Mouse (Mus musculus): ENCODE data around the gene Taf1a. TPM values are rescaled to one million over a fixed set of nuclear protein-coding genes. Genes with fewer than 3 reads are reported as not detected.
A peak's percentile ranks its signal among the peaks of the same experiment; 100 is the strongest.

Taf1a gene
- total and polyA plus RNA-seq, 2 experiments from 2014 or later = 8.8 to 12.7 TPM

DNA sequence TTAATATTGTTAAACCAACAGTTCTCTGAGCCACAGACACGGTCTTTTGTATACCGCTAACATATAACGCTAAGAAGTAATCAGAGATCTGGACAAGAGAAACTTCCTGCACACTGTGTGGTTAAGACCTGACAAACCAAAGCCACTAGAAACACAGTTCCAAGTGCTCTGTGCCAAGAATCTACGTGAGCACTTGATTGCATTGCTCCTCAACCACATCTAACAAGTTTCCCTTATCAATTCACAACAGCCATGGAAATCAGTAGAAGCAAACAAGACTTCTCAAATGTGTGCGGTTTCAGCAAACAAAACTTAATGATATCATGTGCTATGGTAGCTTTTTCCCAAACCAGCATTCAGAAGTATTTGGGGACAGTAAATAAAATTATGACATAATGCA is 26.5 kb upstream of the Taf1a start:
- no peak for ATAC-seq
- TF ChIP-seq CTCF (IDR thresholded peaks at IDR 0.05; ENCODE audit: low read depth) = no peak
- no peak for DNase-seq (ENCODE audit: low spot score)
- no peak overlapping the region for H3K9ac ChIP-seq (replicated peaks; ENCODE audit: low read length)
- no peak overlapping the region for H3K4me2 ChIP-seq (ENCODE audit: low read depth, low read length)
- H3K36me3 ChIP-seq (ENCODE audit: insufficient read depth, low read length) = peaks cover 51% of the 10 kb centered on the region
- WGBS = 95% methylated on average over 5 of the region's 5 CpGs
- H3K4me1 ChIP-seq (ENCODE audit: insufficient read depth, low read length) = no peaks in the 10 kb centered on the region
- no peak overlapping the region for H3K27ac ChIP-seq
- H3K4me3 ChIP-seq (ENCODE audit: low read length) = no peak overlapping the region
- H3K9me3 ChIP-seq (ENCODE audit: low read length) = no peaks in the 10 kb centered on the region
- H3K27me3 ChIP-seq (ENCODE audit: insufficient read depth, low read length) = no peaks in the 10 kb centered on the region

DNA sequence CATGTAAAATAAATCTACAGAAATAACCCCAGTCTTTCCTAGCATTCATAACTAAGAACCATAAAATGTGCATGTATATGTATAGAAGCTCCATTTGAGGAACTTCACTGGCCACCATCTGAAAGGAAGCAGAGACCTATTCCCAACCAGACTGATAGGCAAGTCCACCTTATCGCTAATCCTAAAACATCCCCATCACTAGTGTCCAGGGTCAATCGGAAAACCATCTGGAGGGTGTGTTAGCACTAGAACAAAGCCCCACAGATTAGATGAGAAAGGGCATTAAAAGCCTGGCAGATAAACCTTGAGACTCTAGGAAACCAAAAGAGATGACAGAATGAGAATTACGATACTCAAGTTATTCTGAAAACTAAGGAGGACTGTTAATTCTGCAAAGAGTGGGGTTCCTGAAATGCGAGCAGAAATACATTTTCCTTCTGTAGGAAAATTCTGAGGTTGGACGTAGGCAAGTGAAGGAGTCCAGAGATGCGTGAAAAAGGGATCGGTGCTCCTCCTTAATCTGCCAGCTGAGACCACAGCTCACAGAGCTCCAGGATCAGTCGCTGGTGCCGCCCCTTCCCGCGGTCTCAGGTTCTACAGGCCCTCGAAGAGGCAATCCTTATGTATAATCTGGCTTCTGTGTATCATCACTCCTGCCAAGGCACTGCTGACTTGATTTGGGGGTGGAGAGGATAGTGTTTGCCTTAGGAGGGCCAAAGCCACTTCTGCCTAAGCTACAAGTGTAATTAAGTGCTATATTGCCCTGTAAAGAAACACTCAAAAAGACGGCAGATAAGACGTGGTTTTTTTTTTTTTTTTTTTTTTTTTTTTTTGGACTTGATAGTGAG is 25.8 kb upstream of the Taf1a start:
- no peaks in the 10 kb centered on the region for H3K27me3 ChIP-seq (ENCODE audit: insufficient read depth, low read length)
- 0 out of 2 replicates have a peak, but pooled peaks cover 3% of the 10 kb centered on the region for H3K4me1 ChIP-seq (ENCODE audit: insufficient read depth, low read length)
- no peak for DNase-seq (ENCODE audit: low spot score)
- WGBS = 87% methylated on average over 14 of the region's 14 CpGs
- TF ChIP-seq CTCF (IDR thresholded peaks at IDR 0.05; ENCODE audit: low read depth) = no peak
- ATAC-seq = no peak
- H3K9me3 ChIP-seq (ENCODE audit: low read length) = no peaks in the 10 kb centered on the region
- H3K4me3 ChIP-seq (ENCODE audit: low read length) = no peak overlapping the region
- no peak overlapping the region for H3K4me2 ChIP-seq (ENCODE audit: low read depth, low read length)
- H3K27ac ChIP-seq = no peak overlapping the region
- peaks cover 45% of the 10 kb centered on the region for H3K36me3 ChIP-seq (ENCODE audit: insufficient read depth, low read length)
- H3K9ac ChIP-seq (replicated peaks; ENCODE audit: low read length) = no peak overlapping the region

DNA sequence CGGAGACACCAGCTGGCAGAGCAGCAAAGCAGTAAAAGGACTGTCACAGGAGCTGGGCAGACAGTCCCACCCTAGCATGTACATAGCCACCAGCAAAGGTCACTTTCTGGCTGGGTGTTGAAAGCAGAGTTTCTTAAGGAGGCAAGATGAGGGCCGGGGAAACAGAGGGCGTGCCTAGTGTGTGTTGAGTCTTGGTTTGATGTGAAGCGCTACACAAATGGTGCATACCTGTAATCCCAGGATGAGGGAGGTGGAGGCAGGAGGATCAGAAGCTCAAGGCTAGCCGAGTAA is 25.3 kb upstream of the Taf1a start:
- TF ChIP-seq CTCF (IDR thresholded peaks at IDR 0.05; ENCODE audit: low read depth) = no peak
- no peaks in the 10 kb centered on the region for H3K9me3 ChIP-seq (ENCODE audit: low read length)
- no peak overlapping the region for H3K9ac ChIP-seq (replicated peaks; ENCODE audit: low read length)
- no peak overlapping the region for H3K27ac ChIP-seq
- H3K4me3 ChIP-seq (ENCODE audit: low read length) = no peak overlapping the region
- H3K4me1 ChIP-seq (ENCODE audit: insufficient read depth, low read length) = 0 out of 2 replicates have a peak, but pooled peaks cover 8% of the 10 kb centered on the region
- H3K4me2 ChIP-seq (ENCODE audit: low read depth, low read length) = no peak overlapping the region
- ATAC-seq (no peak), DNase-seq (ENCODE audit: low spot score) (no peak)
- WGBS = 96% methylated on average over 5 of the region's 5 CpGs
- H3K36me3 ChIP-seq (ENCODE audit: insufficient read depth, low read length) = peaks cover 39% of the 10 kb centered on the region
- H3K27me3 ChIP-seq (ENCODE audit: insufficient read depth, low read length) = no peaks in the 10 kb centered on the region

DNA sequence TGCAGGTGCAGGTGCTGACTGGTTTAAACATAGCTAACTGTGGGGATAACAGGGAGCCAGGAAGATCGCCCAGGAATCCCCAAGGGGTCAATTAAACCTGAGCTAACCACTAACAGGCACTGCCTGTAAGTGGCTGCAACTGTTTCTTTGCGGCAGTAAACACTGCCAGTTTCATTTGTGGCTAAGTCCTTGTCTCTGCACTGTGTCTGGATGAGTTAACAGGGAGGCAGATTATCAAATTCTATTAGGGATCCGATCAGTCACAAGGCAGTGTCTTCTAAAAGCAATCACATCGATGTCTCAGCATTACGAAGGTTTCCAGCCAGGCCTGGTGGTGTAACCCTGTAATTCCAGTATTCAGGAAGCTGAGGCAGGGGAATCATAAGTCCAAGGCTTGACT is 22.4 kb upstream of the Taf1a start:
- no peaks in the 10 kb centered on the region for H3K9me3 ChIP-seq (ENCODE audit: low read length)
- no peak overlapping the region for H3K9ac ChIP-seq (replicated peaks; ENCODE audit: low read length)
- H3K36me3 ChIP-seq (ENCODE audit: insufficient read depth, low read length) = peaks cover 23% of the 10 kb centered on the region; the same call in 1 of the 2 replicates
- DNase-seq (ENCODE audit: low spot score) = no peak
- H3K27me3 ChIP-seq (ENCODE audit: insufficient read depth, low read length) = no peaks in the 10 kb centered on the region
- no peak overlapping the region for H3K4me3 ChIP-seq (ENCODE audit: low read length)
- peaks cover 16% of the 10 kb centered on the region; the same call in 1 of the 2 replicates for H3K4me1 ChIP-seq (ENCODE audit: insufficient read depth, low read length)
- no peak for ATAC-seq
- WGBS = 79% methylated on average over 5 of the region's 5 CpGs
- no peak overlapping the region for H3K4me2 ChIP-seq (ENCODE audit: low read depth, low read length)
- TF ChIP-seq CTCF (IDR thresholded peaks at IDR 0.05; ENCODE audit: low read depth) = no peak
- no peak overlapping the region for H3K27ac ChIP-seq

DNA sequence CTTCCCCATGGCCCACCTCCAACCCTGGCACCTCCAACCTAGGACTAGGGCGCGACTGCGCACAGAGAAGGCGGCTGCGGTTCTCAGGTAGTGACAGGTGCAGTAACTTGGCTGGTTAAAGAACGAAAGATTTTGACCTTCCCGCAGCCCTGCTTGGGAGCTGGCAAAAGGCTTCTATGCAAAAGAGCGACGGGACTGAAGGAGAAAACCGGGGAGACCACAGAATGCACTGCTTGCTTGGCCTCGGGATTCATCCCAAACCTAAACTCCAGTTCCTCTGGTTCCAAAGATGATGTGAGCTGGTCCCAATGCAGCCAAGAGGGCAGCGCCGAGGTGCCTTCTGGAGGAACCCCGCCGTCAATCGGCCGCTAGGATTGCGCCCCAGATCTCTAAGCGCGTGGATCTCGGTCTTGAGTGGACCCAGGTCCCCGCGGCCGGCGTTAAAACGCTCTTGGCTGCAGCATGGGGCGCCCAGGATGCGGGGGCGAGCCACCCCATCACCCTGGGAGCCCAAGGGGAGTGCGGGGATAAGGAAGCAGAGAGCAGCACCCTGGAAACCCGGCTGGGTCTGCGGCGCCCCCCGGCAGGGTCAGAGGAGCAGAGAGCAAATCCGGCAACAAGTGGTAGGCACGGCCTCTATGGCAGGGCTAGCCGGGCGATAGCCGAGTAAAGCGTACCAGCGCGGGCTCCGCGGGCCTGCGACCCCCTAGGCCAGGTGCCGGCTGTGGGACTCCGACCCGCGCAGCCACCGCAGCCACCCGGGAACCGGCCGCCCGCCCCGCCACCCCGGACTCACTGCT is 20.0 kb upstream of the Taf1a start:
- under 1% methylated on average over 55 of the region's 56 CpGs for WGBS
- H3K4me2 ChIP-seq (ENCODE audit: low read depth, low read length) = peak overlapping the region; percentile 95

DNA sequence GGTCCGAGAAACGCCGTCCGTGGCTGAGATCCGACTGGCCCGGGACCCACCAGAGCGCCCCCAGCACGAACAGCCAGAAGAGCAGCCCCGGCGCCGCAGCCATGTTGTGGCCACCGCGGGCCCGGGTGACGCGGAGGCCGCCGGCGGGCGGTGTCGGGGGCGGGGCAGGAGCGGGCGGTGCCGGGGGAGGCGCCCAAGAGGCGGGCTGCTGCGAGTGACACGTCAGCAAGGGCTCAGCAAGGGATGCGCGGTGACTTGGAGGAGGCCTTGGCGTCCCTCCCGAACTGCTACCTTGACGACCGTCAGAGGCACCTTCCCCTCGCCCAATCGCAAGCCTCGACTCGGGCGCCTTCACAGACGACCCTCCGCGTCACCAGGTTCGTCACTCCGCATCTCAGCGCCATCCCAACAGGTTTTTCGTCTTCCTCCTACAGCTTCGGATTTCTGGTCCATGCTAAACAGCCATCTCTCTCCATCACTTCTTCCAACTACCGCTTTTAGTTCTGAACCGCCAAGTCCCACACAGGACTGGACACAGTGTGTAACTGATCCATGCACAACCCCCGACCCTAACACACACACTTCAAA is 19.3 kb upstream of the Taf1a start, which contains the start of gene Mia3:
Gene Mia3 (minus strand): TSS at position 127 of the 588 bp plus-strand sequence.
- Histone ChIP-seq H3K27me3 (ENCODE audit: insufficient read depth, low read length) (no peaks in the 10 kb centered on the region), H3K4me1 (ENCODE audit: insufficient read depth, low read length) (peaks cover 16% of the 10 kb centered on the region; the same call in 1 of the 2 replicates), H3K9me3 (ENCODE audit: low read length) (no peaks in the 10 kb centered on the region), H3K36me3 (ENCODE audit: insufficient read depth, low read length) (peaks cover 10% of the 10 kb centered on the region; the same call in 1 of the 2 replicates), H3K4me3 (ENCODE audit: low read length) (peak within 1 kb of the TSS; percentile 89), H3K9ac (replicated peaks; ENCODE audit: low read length) (peak within 1 kb of the TSS; percentile 84), H3K27ac (peak within 1 kb of the TSS; percentile 82), H3K4me2 (ENCODE audit: low read depth, low read length) (peak within 1 kb of the TSS; percentile 95)
- under 1% methylated on average over 49 of the region's 51 CpGs for WGBS
- peak; percentile 98 for DNase-seq (ENCODE audit: low spot score)
- no peak; the same call in 1 of the 2 replicates for TF ChIP-seq CTCF (IDR thresholded peaks at IDR 0.05; ENCODE audit: low read depth)
- ATAC-seq = peak; percentile 99

More for the DNA sequence above, 20.0 kb upstream of the Taf1a start:
- peak; percentile 14; the same call in 1 of the 2 replicates for TF ChIP-seq CTCF (IDR thresholded peaks at IDR 0.05; ENCODE audit: low read depth)
- H3K4me3 ChIP-seq (ENCODE audit: low read length) = peak overlapping the region; percentile 89
- H3K27me3 ChIP-seq (ENCODE audit: insufficient read depth, low read length) = no peaks in the 10 kb centered on the region
- peaks cover 17% of the 10 kb centered on the region; the same call in 1 of the 2 replicates for H3K36me3 ChIP-seq (ENCODE audit: insufficient read depth, low read length)
- H3K4me1 ChIP-seq (ENCODE audit: insufficient read depth, low read length) = peaks cover 16% of the 10 kb centered on the region; the same call in 1 of the 2 replicates
- H3K27ac ChIP-seq = peak overlapping the region; percentile 82
- DNase-seq (ENCODE audit: low spot score) (peak; percentile 35), ATAC-seq (peak; percentile 72)
- no peaks in the 10 kb centered on the region for H3K9me3 ChIP-seq (ENCODE audit: low read length)
- peak overlapping the region; percentile 84 for H3K9ac ChIP-seq (replicated peaks; ENCODE audit: low read length)

Measured in hindbrain, postnatal 0 days (tissue).